Mouse (Mus musculus): ENCODE data around the gene Evc. TPM values are rescaled to one million over a fixed set of nuclear protein-coding genes. Genes with fewer than 3 reads are reported as not detected.

The Evc gene
- 39.0 and 46.1 TPM in 2 replicates for polyA plus RNA-seq (2012; rRNA removed)

GRCm38 (mm10) chr5:37336485-37337105 lies at the start of gene Evc:
TSS of gene Evc (minus strand) at chr5:37336894.

DNA sequence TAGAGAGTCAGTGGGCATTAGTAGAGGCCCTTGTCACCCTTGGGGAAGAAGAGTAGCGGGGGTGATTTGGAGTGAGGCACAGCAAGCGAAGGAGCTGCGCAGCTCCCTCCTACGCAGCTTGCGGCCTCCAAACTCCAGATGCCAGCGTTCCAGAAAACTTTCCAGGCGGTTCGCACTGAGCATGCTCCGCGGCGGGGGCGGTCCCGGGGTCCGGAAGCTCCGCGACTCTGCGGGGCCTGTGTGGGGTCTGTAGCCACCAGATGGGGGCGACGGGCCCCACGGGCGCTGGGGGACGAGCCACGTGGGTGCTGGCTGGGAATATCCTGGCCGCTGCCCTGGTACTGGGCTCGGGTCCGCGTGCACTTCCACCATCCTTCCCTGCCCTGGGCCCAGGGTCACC lies 1.6 kb upstream of the Evc start, which contains the start of gene Evc2:
TSS of gene Evc2 (plus strand) at position 212 of the 400 bp plus-strand sequence.

DNA sequence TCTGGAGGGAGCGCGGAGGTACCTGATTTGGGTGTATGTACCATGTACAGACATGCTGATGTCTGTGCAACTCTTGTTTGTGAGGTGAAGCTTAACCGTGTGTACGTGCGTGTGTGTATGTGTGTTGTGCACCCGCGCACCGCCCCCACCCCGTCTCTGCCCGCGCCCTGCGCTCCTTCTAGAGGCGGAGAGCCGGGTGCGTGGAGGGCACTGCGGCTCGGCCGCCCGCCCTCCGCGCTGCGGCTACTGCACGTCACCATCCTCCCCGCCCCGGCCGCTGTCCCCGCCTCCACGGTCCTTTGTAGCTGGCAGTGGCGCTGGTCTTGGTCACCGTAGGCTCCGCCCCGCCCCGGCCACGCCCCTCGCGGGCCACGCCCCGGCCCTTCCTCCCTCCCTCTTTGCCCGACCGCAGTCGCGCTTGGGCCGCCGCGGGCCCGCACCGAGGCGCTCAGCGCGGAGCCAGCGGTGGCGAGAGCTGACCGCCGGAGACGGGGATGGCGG lies 95.0 kb downstream of the Evc start, which contains the start of gene Crmp1:
TSS of gene Crmp1 (plus strand) at position 290 of the 501 bp plus-strand sequence.

Other genes with a start within 250 kb of the Evc start
- gene Crmp1, start 95.0 kb downstream of the Evc start, polyA plus RNA-seq (2012; rRNA removed) = 220 and 242 TPM in 2 replicates
- 20.3 and 22.5 TPM in 2 replicates for gene Evc2, start 1.6 kb upstream of the Evc start, polyA plus RNA-seq (2012; rRNA removed)